Mouse (Mus musculus): ENCODE data around the gene Igsf11. TPM values are rescaled to one million over a fixed set of nuclear protein-coding genes. Genes with fewer than 3 reads are reported as not detected.

Gene Igsf11
- polyA plus RNA-seq, 1 experiment from 2014 or later = 2.0 TPM

- Histone ChIP-seq H3K36me3 (ENCODE audit: control insufficient read depth, insufficient read depth, low read length) (no peaks in the 10 kb centered on the region), H3K4me3 (ENCODE audit: low read length) (peak overlapping the region; percentile 58), H3K4me1 (ENCODE audit: control insufficient read depth, insufficient read depth, low read length) (no peaks in the 10 kb centered on the region), H3K4me2 (replicated peaks; ENCODE audit: low read depth, low read length) (no peak overlapping the region), H3K27ac (ENCODE audit: low read depth, low read length) (no peak overlapping the region), H3K9me3 (ENCODE audit: control insufficient read depth, low read length) (no peaks in the 10 kb centered on the region), H3K9ac (ENCODE audit: low read depth, low read length) (no peak overlapping the region), H3K27me3 (ENCODE audit: control insufficient read depth, insufficient read depth, low read length) (peaks cover 24% of the 10 kb centered on the region)
- 42% methylated on average over 4 of the region's 4 CpGs for WGBS
- no peak for ATAC-seq (ENCODE audit: low FRiP score, low TSS enrichment)
These were observed 10.5 kb downstream of the Igsf11 start for GRCm38 (mm10) chr16:38903020-38903419.

DNA sequence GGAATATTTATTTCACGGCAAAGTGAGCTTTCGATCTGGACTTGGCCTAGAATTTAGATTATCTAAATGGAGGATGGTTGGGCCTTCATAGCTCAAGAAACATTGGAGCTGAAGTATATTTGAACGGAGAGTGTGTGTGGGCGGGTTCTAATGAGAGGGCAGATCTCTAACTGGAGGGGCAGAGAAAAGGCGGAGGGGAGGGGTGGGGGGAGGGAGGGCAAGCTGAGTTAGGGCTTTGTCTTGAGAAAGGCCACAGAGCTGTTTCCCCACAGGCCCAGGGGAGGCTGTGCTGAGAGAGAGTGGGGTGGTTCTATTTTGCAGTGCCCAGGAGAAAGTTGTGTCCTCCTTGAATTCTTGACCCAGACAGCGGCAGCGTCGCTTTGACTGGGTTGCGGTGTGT lies 11.7 kb downstream of the Igsf11 start:
- no peak overlapping the region for H3K9ac ChIP-seq (ENCODE audit: low read depth, low read length)
- no peak overlapping the region for H3K4me3 ChIP-seq (ENCODE audit: low read length)
- H3K9me3 ChIP-seq (ENCODE audit: control insufficient read depth, low read length) = no peaks in the 10 kb centered on the region
- H3K4me1 ChIP-seq (ENCODE audit: control insufficient read depth, insufficient read depth, low read length) = no peaks in the 10 kb centered on the region
- WGBS = 72% methylated on average over 9 of the region's 9 CpGs
- no peaks in the 10 kb centered on the region for H3K36me3 ChIP-seq (ENCODE audit: control insufficient read depth, insufficient read depth, low read length)
- no peak for ATAC-seq (ENCODE audit: low FRiP score, low TSS enrichment)
- no peak overlapping the region for H3K4me2 ChIP-seq (replicated peaks; ENCODE audit: low read depth, low read length)
- no peak overlapping the region for H3K27ac ChIP-seq (ENCODE audit: low read depth, low read length)
- peaks cover 24% of the 10 kb centered on the region for H3K27me3 ChIP-seq (ENCODE audit: control insufficient read depth, insufficient read depth, low read length)

DNA sequence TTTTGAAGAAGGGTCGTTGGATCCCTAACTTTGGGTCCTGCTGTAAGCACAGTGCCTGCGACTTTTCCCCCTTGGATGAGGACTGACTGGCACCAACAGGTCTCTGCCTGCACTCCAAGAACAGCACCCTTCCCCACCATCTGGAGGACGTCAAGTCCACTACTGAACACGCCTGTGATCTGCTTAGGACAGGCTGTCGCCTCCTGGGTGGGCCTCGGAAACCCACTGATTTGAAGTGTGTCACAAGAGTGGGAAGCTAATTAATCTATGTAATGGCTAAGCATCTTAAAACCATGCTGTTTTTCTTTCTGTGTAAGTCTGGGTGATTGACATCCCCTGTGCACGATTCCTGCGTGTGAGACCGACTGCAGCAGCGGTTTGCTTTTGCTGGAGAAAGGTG lies 13.4 kb downstream of the Igsf11 start:
- H3K4me3 ChIP-seq (ENCODE audit: low read length) = no peak overlapping the region
- peaks cover 24% of the 10 kb centered on the region for H3K27me3 ChIP-seq (ENCODE audit: control insufficient read depth, insufficient read depth, low read length)
- H3K27ac ChIP-seq (ENCODE audit: low read depth, low read length) = no peak overlapping the region
- no peaks in the 10 kb centered on the region for H3K4me1 ChIP-seq (ENCODE audit: control insufficient read depth, insufficient read depth, low read length)
- H3K4me2 ChIP-seq (replicated peaks; ENCODE audit: low read depth, low read length) = no peak overlapping the region
- no peak for ATAC-seq (ENCODE audit: low FRiP score, low TSS enrichment)
- WGBS = 60% methylated on average over 10 of the region's 10 CpGs
- no peak overlapping the region for H3K9ac ChIP-seq (ENCODE audit: low read depth, low read length)
- no peaks in the 10 kb centered on the region for H3K9me3 ChIP-seq (ENCODE audit: control insufficient read depth, low read length)
- H3K36me3 ChIP-seq (ENCODE audit: control insufficient read depth, insufficient read depth, low read length) = no peaks in the 10 kb centered on the region

- Histone ChIP-seq H3K36me3 (ENCODE audit: control insufficient read depth, insufficient read depth, low read length) (no peaks in the 10 kb centered on the region), H3K9ac (ENCODE audit: low read depth, low read length) (no peak overlapping the region), H3K4me2 (replicated peaks; ENCODE audit: low read depth, low read length) (no peak overlapping the region), H3K9me3 (ENCODE audit: control insufficient read depth, low read length) (no peaks in the 10 kb centered on the region), H3K4me1 (ENCODE audit: control insufficient read depth, insufficient read depth, low read length) (no peaks in the 10 kb centered on the region), H3K27ac (ENCODE audit: low read depth, low read length) (no peak overlapping the region), H3K4me3 (ENCODE audit: low read length) (no peak overlapping the region), H3K27me3 (ENCODE audit: control insufficient read depth, insufficient read depth, low read length) (peaks cover 20% of the 10 kb centered on the region)
- ATAC-seq (ENCODE audit: low FRiP score, low TSS enrichment) = no peak
- WGBS = 77% methylated on average over 9 of the region's 9 CpGs
These were observed 15.8 kb downstream of the Igsf11 start for GRCm38 (mm10) chr16:38908304-38908703.

DNA sequence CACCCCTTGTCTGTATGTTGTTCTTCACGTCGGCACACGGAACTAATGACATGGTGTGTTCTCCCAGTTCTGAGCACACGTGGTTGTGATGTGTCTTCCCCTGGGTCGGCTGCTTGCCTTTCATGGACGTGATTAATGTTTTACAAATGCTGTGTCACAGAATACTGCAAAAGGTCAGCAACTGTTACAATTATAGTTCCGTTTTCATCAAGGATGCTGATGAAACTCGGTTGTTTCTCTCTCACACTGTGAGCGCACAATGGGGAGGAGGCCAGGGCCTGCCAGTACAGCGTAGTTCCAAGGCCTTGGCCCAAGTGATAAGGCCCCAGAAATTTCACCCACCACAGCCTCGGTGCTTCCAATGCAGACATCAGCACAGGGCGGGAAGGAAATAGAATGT lies 17.0 kb downstream of the Igsf11 start:
- Histone ChIP-seq H3K9ac (ENCODE audit: low read depth, low read length) (no peak overlapping the region), H3K27me3 (ENCODE audit: control insufficient read depth, insufficient read depth, low read length) (peaks cover 9% of the 10 kb centered on the region; the same call in 1 of the 2 replicates), H3K4me1 (ENCODE audit: control insufficient read depth, insufficient read depth, low read length) (no peaks in the 10 kb centered on the region), H3K36me3 (ENCODE audit: control insufficient read depth, insufficient read depth, low read length) (no peaks in the 10 kb centered on the region), H3K27ac (ENCODE audit: low read depth, low read length) (no peak overlapping the region), H3K9me3 (ENCODE audit: control insufficient read depth, low read length) (no peaks in the 10 kb centered on the region), H3K4me2 (replicated peaks; ENCODE audit: low read depth, low read length) (no peak overlapping the region), H3K4me3 (ENCODE audit: low read length) (no peak overlapping the region)
- no peak for ATAC-seq (ENCODE audit: low FRiP score, low TSS enrichment)
- 64% methylated on average over 12 of the region's 12 CpGs for WGBS

DNA sequence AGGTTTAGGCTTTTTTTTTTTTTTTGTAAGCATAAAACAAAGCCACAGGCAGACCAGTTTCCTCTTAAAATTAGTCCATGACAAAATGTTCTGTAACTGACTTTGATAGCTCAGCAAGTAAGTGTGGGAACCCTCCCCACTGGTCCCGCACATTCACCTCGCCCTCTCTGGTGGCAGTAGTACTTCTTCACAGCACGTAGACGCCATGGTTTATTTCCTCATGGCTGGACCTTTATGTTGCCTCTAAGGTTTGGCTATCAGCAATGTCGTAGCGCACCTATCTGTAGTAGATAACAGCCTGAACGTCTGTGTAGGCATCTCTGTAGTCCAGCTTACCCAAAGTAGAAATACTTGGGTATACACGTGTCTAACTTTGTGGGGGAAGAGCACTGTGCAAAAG lies 17.6 kb downstream of the Igsf11 start:
- ATAC-seq (ENCODE audit: low FRiP score, low TSS enrichment) = no peak
- Histone ChIP-seq H3K36me3 (ENCODE audit: control insufficient read depth, insufficient read depth, low read length) (no peaks in the 10 kb centered on the region), H3K27ac (ENCODE audit: low read depth, low read length) (no peak overlapping the region), H3K27me3 (ENCODE audit: control insufficient read depth, insufficient read depth, low read length) (peaks cover 6% of the 10 kb centered on the region; the same call in 1 of the 2 replicates), H3K9ac (ENCODE audit: low read depth, low read length) (no peak overlapping the region), H3K4me2 (replicated peaks; ENCODE audit: low read depth, low read length) (no peak overlapping the region), H3K9me3 (ENCODE audit: control insufficient read depth, low read length) (no peaks in the 10 kb centered on the region), H3K4me3 (ENCODE audit: low read length) (no peak overlapping the region), H3K4me1 (ENCODE audit: control insufficient read depth, insufficient read depth, low read length) (no peaks in the 10 kb centered on the region)
- WGBS = 87% methylated on average over 8 of the region's 8 CpGs

DNA sequence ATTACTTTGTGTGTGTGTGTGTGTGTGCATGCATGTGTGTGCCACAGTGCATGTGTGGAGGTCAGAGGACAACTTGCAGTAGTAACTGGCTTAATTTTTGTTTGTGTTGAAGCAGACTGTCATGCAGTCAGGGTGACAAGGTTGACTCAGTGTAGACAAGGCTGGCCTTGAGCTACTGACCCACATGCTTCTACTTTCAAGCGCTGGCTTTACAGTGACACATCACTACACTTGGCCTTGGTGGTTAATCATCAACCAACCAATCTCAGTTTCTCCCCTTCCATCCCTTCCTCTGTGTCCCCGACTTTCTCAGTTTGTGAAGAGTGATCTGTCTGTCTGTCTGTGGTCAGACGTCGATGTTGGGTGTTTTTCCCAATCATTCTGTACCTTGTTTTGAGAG lies 23.0 kb downstream of the Igsf11 start:
- H3K36me3 ChIP-seq (ENCODE audit: control insufficient read depth, insufficient read depth, low read length) = no peaks in the 10 kb centered on the region
- peak; percentile 51; the same call in 1 of the 2 replicates for ATAC-seq (ENCODE audit: low FRiP score, low TSS enrichment)
- H3K4me2 ChIP-seq (replicated peaks; ENCODE audit: low read depth, low read length) = no peak overlapping the region
- WGBS = 77% methylated on average over 4 of the region's 4 CpGs
- no peaks in the 10 kb centered on the region for H3K9me3 ChIP-seq (ENCODE audit: control insufficient read depth, low read length)
- no peaks in the 10 kb centered on the region for H3K27me3 ChIP-seq (ENCODE audit: control insufficient read depth, insufficient read depth, low read length)
- no peaks in the 10 kb centered on the region for H3K4me1 ChIP-seq (ENCODE audit: control insufficient read depth, insufficient read depth, low read length)
- H3K27ac ChIP-seq (ENCODE audit: low read depth, low read length) = no peak overlapping the region
- no peak overlapping the region for H3K4me3 ChIP-seq (ENCODE audit: low read length)
- H3K9ac ChIP-seq (ENCODE audit: low read depth, low read length) = no peak overlapping the region

DNA sequence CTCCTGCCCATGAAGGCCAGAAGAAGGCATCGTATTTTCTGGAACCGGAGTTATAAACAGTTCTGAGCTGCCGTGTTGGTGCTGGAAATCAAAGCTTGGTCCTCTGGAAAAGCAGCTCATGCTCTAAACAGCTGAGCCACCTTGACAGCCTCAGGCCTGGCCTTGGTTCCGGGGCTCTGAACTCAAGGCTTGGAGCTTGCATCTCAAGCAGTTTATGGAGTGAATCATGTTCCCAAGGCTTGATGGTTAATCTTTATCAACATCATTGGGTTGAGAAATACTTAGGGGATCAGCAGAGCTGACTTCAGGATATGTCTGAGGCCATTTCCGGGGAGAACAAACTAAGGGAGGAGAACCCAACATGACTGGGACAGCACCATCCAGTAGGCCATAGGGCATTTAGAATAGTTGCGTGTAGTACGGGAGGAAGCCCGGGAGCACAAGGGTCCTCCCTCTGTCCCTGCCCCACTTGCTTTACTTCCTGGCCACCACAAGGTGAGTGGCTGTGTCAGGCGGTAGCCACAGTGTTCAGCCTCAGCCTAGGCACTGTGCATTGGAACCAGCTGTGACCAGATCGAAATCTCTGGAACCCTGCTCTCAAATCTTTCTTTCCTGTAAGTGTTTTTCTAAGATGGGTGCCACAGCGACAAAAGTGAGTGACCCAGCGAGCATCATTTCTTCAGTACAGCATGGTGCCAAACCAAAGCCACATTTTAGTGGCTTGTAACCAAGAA lies 23.7 kb downstream of the Igsf11 start:
- Histone ChIP-seq H3K4me3 (ENCODE audit: low read length) (no peak overlapping the region), H3K4me2 (replicated peaks; ENCODE audit: low read depth, low read length) (no peak overlapping the region), H3K36me3 (ENCODE audit: control insufficient read depth, insufficient read depth, low read length) (no peaks in the 10 kb centered on the region), H3K9ac (ENCODE audit: low read depth, low read length) (no peak overlapping the region), H3K9me3 (ENCODE audit: control insufficient read depth, low read length) (no peaks in the 10 kb centered on the region), H3K27ac (ENCODE audit: low read depth, low read length) (no peak overlapping the region), H3K27me3 (ENCODE audit: control insufficient read depth, insufficient read depth, low read length) (no peaks in the 10 kb centered on the region), H3K4me1 (ENCODE audit: control insufficient read depth, insufficient read depth, low read length) (no peaks in the 10 kb centered on the region)
- WGBS = 85% methylated on average over 12 of the region's 12 CpGs
- ATAC-seq (ENCODE audit: low FRiP score, low TSS enrichment) = peak; percentile 69; the same call in 1 of the 2 replicates

- H3K4me1 ChIP-seq (ENCODE audit: control insufficient read depth, insufficient read depth, low read length) = no peaks in the 10 kb centered on the region
- H3K9ac ChIP-seq (ENCODE audit: low read depth, low read length) = no peak overlapping the region
- ATAC-seq (ENCODE audit: low FRiP score, low TSS enrichment) = no peak
- no peaks in the 10 kb centered on the region for H3K27me3 ChIP-seq (ENCODE audit: control insufficient read depth, insufficient read depth, low read length)
- no peaks in the 10 kb centered on the region for H3K36me3 ChIP-seq (ENCODE audit: control insufficient read depth, insufficient read depth, low read length)
- no peak overlapping the region for H3K4me3 ChIP-seq (ENCODE audit: low read length)
- 84% methylated on average over 5 of the region's 5 CpGs for WGBS
- no peak overlapping the region for H3K4me2 ChIP-seq (replicated peaks; ENCODE audit: low read depth, low read length)
- no peaks in the 10 kb centered on the region for H3K9me3 ChIP-seq (ENCODE audit: control insufficient read depth, low read length)
- H3K27ac ChIP-seq (ENCODE audit: low read depth, low read length) = no peak overlapping the region
These were observed 24.4 kb downstream of the Igsf11 start for GRCm38 (mm10) chr16:38916885-38917284.
